Mouse (Mus musculus): ENCODE results near the gene Mettl24.

DNA sequence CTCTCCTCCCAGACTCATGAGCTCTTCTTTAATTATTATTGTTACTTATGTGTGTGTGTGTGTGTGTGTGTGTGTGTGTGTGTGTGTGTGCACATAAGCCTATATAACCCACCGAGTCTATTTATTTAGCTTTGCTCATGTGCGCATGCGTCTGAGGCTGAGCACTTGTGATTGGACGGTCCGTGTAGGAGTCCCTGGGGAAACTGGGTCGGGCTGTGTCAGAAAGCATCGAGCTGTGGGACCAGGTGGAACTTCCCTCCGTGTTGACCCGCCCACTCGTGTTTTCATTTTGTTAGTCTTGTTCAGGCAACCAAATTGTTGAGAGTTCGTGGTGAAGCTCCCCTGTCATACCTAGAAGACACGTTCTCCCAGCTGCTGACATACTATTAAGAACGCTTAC lies 35.3 kb downstream of the Mettl24 start:
- TF ChIP-seq CTCF (IDR thresholded peaks at IDR 0.05; ENCODE audit: low read depth) (no peak), EP300 (optimal IDR thresholded peaks at IDR 0.05) (no peak)
